Mouse (Mus musculus): ENCODE data around the gene Mrpl50. TPM values are rescaled to one million over a fixed set of nuclear protein-coding genes. Genes with fewer than 3 reads are reported as not detected.
"Not testable (repeated sequence)": the region's sequence is repeated elsewhere in the genome, so short reads cannot be mapped to it uniquely, and the experiment has no call there.

The Mrpl50 gene
- total RNA-seq, 1 experiment from 2014 or later: 38.3 TPM

GRCm38 (mm10) chr4:49519476-49519875 is 1.4 kb downstream of the Mrpl50 start:
- no peak for ATAC-seq (replicated peaks in 1 of 2; ENCODE audit: insufficient read depth in 1 of 2, low FRiP score in 2 of 2, low TSS enrichment in 1 of 2, low read depth in 1 of 2, poor library complexity in 2 of 2, severe bottlenecking in 2 of 2)

GRCm38 (mm10) chr4:49514441-49514840 is 6.5 kb downstream of the Mrpl50 start:
- no peak for ATAC-seq (replicated peaks in 1 of 2; ENCODE audit: insufficient read depth in 1 of 2, low FRiP score in 2 of 2, low TSS enrichment in 1 of 2, low read depth in 1 of 2, poor library complexity in 2 of 2, severe bottlenecking in 2 of 2)

GRCm38 (mm10) chr4:49512636-49513035 is 8.3 kb downstream of the Mrpl50 start:
- no peak for ATAC-seq (replicated peaks in 1 of 2; ENCODE audit: insufficient read depth in 1 of 2, low FRiP score in 2 of 2, low TSS enrichment in 1 of 2, low read depth in 1 of 2, poor library complexity in 2 of 2, severe bottlenecking in 2 of 2)

- not testable (repeated sequence) for ATAC-seq (replicated peaks in 1 of 2; ENCODE audit: insufficient read depth in 1 of 2, low FRiP score in 2 of 2, low TSS enrichment in 1 of 2, low read depth in 1 of 2, poor library complexity in 2 of 2, severe bottlenecking in 2 of 2)
Measured at GRCm38 (mm10) chr4:49510236-49510835, 10.6 kb downstream of the Mrpl50 start.

GRCm38 (mm10) chr4:49509183-49509582 is 11.7 kb downstream of the Mrpl50 start:
- no peak for ATAC-seq (replicated peaks in 1 of 2; ENCODE audit: insufficient read depth in 1 of 2, low FRiP score in 2 of 2, low TSS enrichment in 1 of 2, low read depth in 1 of 2, poor library complexity in 2 of 2, severe bottlenecking in 2 of 2)

GRCm38 (mm10) chr4:49506386-49506785 is 14.5 kb downstream of the Mrpl50 start, which contains the start of gene Baat:
Gene Baat, minus strand, starts transcription at chr4:49506557.
- ATAC-seq (replicated peaks in 1 of 2; ENCODE audit: insufficient read depth in 1 of 2, low FRiP score in 2 of 2, low TSS enrichment in 1 of 2, low read depth in 1 of 2, poor library complexity in 2 of 2, severe bottlenecking in 2 of 2): no peak

GRCm38 (mm10) chr4:49503563-49503962 is 17.3 kb downstream of the Mrpl50 start:
- no peak for ATAC-seq (replicated peaks in 1 of 2; ENCODE audit: insufficient read depth in 1 of 2, low FRiP score in 2 of 2, low TSS enrichment in 1 of 2, low read depth in 1 of 2, poor library complexity in 2 of 2, severe bottlenecking in 2 of 2)

GRCm38 (mm10) chr4:49485934-49486650 is 34.8 kb downstream of the Mrpl50 start:
- ATAC-seq (replicated peaks in 1 of 2; ENCODE audit: insufficient read depth in 1 of 2, low FRiP score in 2 of 2, low TSS enrichment in 1 of 2, low read depth in 1 of 2, poor library complexity in 2 of 2, severe bottlenecking in 2 of 2): not testable (repeated sequence)

GRCm38 (mm10) chr4:49485442-49485841 is 35.5 kb downstream of the Mrpl50 start:
- no peak for ATAC-seq (replicated peaks in 1 of 2; ENCODE audit: insufficient read depth in 1 of 2, low FRiP score in 2 of 2, low TSS enrichment in 1 of 2, low read depth in 1 of 2, poor library complexity in 2 of 2, severe bottlenecking in 2 of 2)

GRCm38 (mm10) chr4:49480896-49481295 is 40.0 kb downstream of the Mrpl50 start:
- ATAC-seq (replicated peaks in 1 of 2; ENCODE audit: insufficient read depth in 1 of 2, low FRiP score in 2 of 2, low TSS enrichment in 1 of 2, low read depth in 1 of 2, poor library complexity in 2 of 2, severe bottlenecking in 2 of 2): no peak

GRCm38 (mm10) chr4:49480104-49480760 is 40.7 kb downstream of the Mrpl50 start:
- ATAC-seq (replicated peaks in 1 of 2; ENCODE audit: insufficient read depth in 1 of 2, low FRiP score in 2 of 2, low TSS enrichment in 1 of 2, low read depth in 1 of 2, poor library complexity in 2 of 2, severe bottlenecking in 2 of 2): no peak

GRCm38 (mm10) chr4:49479035-49479434 is 41.9 kb downstream of the Mrpl50 start:
- ATAC-seq (replicated peaks in 1 of 2; ENCODE audit: insufficient read depth in 1 of 2, low FRiP score in 2 of 2, low TSS enrichment in 1 of 2, low read depth in 1 of 2, poor library complexity in 2 of 2, severe bottlenecking in 2 of 2): not testable (repeated sequence)

GRCm38 (mm10) chr4:49478118-49478877 is 42.6 kb downstream of the Mrpl50 start:
- peak; percentile 95 to 98 for ATAC-seq (replicated peaks in 1 of 2; ENCODE audit: insufficient read depth in 1 of 2, low FRiP score in 2 of 2, low TSS enrichment in 1 of 2, low read depth in 1 of 2, poor library complexity in 2 of 2, severe bottlenecking in 2 of 2)

- no peak for ATAC-seq (replicated peaks in 1 of 2; ENCODE audit: insufficient read depth in 1 of 2, low FRiP score in 2 of 2, low TSS enrichment in 1 of 2, low read depth in 1 of 2, poor library complexity in 2 of 2, severe bottlenecking in 2 of 2)
Measured at GRCm38 (mm10) chr4:49474583-49474982, 46.3 kb downstream of the Mrpl50 start.

- no peak for ATAC-seq (replicated peaks in 1 of 2; ENCODE audit: insufficient read depth in 1 of 2, low FRiP score in 2 of 2, low TSS enrichment in 1 of 2, low read depth in 1 of 2, poor library complexity in 2 of 2, severe bottlenecking in 2 of 2)
Measured at GRCm38 (mm10) chr4:49473435-49474100, 47.3 kb downstream of the Mrpl50 start, which contains the start of gene Acnat1. Gene Acnat1, minus strand, starts transcription at chr4:49473912.

- no peak for ATAC-seq (replicated peaks in 1 of 2; ENCODE audit: insufficient read depth in 1 of 2, low FRiP score in 2 of 2, low TSS enrichment in 1 of 2, low read depth in 1 of 2, poor library complexity in 2 of 2, severe bottlenecking in 2 of 2)
Measured at GRCm38 (mm10) chr4:49469435-49470151, 51.3 kb downstream of the Mrpl50 start.

- no peak for ATAC-seq (replicated peaks in 1 of 2; ENCODE audit: insufficient read depth in 1 of 2, low FRiP score in 2 of 2, low TSS enrichment in 1 of 2, low read depth in 1 of 2, poor library complexity in 2 of 2, severe bottlenecking in 2 of 2)
Measured at GRCm38 (mm10) chr4:49467360-49467759, 53.5 kb downstream of the Mrpl50 start.
